10 mouse cellular contexts compared by ENCODE assay signal in genomic region chr2:178867086-178867485, GRCm38 (mm10).
DNase-seq lines count a peak whose midpoint lies in the region; ATAC-seq lines count a peak whose summit lies in the region.
"Had no signal": no experiment of that assay in that cellular context is flagged by ENCODE, and none has a peak within 500 bp of the region (broad histone marks: within the 10 kb centered on the region; RNA-seq: fewer than 3 reads in every experiment).

No protein-coding gene starts in this region.

- no peaks in the 10 kb centered on the region for H3K4me1 ChIP-seq in hindbrain, embryonic 11.5 days (replicated peaks; ENCODE audit: control insufficient read depth, insufficient read depth, low read length)
- no peaks in the 10 kb centered on the region for H3K4me1 ChIP-seq in hindbrain, embryonic 14.5 days (replicated peaks; ENCODE audit: control insufficient read depth, insufficient read depth, low read length)
- H3K4me1 ChIP-seq: limb, embryonic 15.5 days had no signal

- no peaks in the 10 kb centered on the region for H3K36me3 ChIP-seq in hindbrain, embryonic 11.5 days (ENCODE audit: control insufficient read depth, insufficient read depth, low read length)
- H3K36me3 ChIP-seq in hindbrain, embryonic 14.5 days (replicated peaks; ENCODE audit: control insufficient read depth, insufficient read depth) = no peaks in the 10 kb centered on the region
- H3K36me3 ChIP-seq: G1E; limb, embryonic 15.5 days had no signal

- H3K4me3 ChIP-seq in hindbrain, embryonic 11.5 days (ENCODE audit: low read depth, low read length) = no peak overlapping the region
- no peak overlapping the region for H3K4me3 ChIP-seq in hindbrain, embryonic 14.5 days (replicated peaks; ENCODE audit: low read length)
- H3K4me3 ChIP-seq: erythroblast, embryonic 14.5 days; limb, embryonic 15.5 days had no signal

- H3K27ac ChIP-seq in hindbrain, embryonic 11.5 days (ENCODE audit: low read depth, low read length) = no peak overlapping the region
- H3K27ac ChIP-seq in hindbrain, embryonic 14.5 days = no peak overlapping the region
- H3K27ac ChIP-seq: limb, embryonic 15.5 days had no signal

- DNase-seq in hindbrain, embryonic 11.5 days (ENCODE audit: low spot score) = peak; percentile 60
- no peak for DNase-seq in hindbrain, embryonic 14.5 days (ENCODE audit: low spot score)
- DNase-seq in retina, embryonic 14.5 days (ENCODE audit: low spot score) = peak; percentile 55
- no peak for DNase-seq in retina, postnatal 1 day
- DNase-seq in embryo, embryonic 11 days = peak; percentile 61
- peak; percentile 7 for DNase-seq in yolk sac, embryonic 10.5 days (ENCODE audit: low spot score)
- DNase-seq in layer of hippocampus, adult 8-10 months (ENCODE audit: low spot score in 2 of 2) = no peak

- ATAC-seq in hindbrain, embryonic 11.5 days (ENCODE audit: low FRiP score) = no peak
- ATAC-seq in hindbrain, embryonic 14.5 days (ENCODE audit: low FRiP score) = no peak

- no peak overlapping the region for H3K4me2 ChIP-seq in hindbrain, embryonic 11.5 days (replicated peaks; ENCODE audit: low read depth, low read length)
- no peak overlapping the region for H3K4me2 ChIP-seq in hindbrain, embryonic 14.5 days (replicated peaks)
- H3K4me2 ChIP-seq: limb, embryonic 15.5 days had no signal

- H3K9ac ChIP-seq in hindbrain, embryonic 11.5 days (ENCODE audit: low read depth, low read length) = no peak overlapping the region
- no peak overlapping the region for H3K9ac ChIP-seq in hindbrain, embryonic 14.5 days
- H3K9ac ChIP-seq: limb, embryonic 15.5 days had no signal

- no peaks in the 10 kb centered on the region for H3K9me3 ChIP-seq in hindbrain, embryonic 11.5 days (ENCODE audit: control insufficient read depth, low read length)
- no peaks in the 10 kb centered on the region for H3K9me3 ChIP-seq in hindbrain, embryonic 14.5 days (ENCODE audit: control insufficient read depth, low read length)
- H3K9me3 ChIP-seq: limb, embryonic 15.5 days had no signal

- WGBS in hindbrain, embryonic 11.5 days = 72% methylated on average over 3 of the region's 3 CpGs
- 73% methylated on average over 3 of the region's 3 CpGs for WGBS in hindbrain, embryonic 14.5 days

- H3K27me3 ChIP-seq in hindbrain, embryonic 11.5 days (ENCODE audit: control insufficient read depth, insufficient read depth, low read length) = no peaks in the 10 kb centered on the region
- H3K27me3 ChIP-seq in hindbrain, embryonic 14.5 days (ENCODE audit: control insufficient read depth, insufficient read depth, low read length) = no peaks in the 10 kb centered on the region
- H3K27me3 ChIP-seq: limb, embryonic 15.5 days had no signal

Comparison
In these comparisons a context has a peak if more than half of its experiments do, and no peak if none do; other contexts are left out.
1. DNase-seq: peak in hindbrain, embryonic 11.5 days (single experiment), retina, embryonic 14.5 days (single experiment), embryo, embryonic 11 days (single experiment) and yolk sac, embryonic 10.5 days (single experiment); none in hindbrain, embryonic 14.5 days (single experiment), retina, postnatal 1 day (single experiment) and layer of hippocampus, adult 8-10 months (0 of 2).